Mouse (Mus musculus) CH12F3 (cell line): ENCODE results near the gene Hinfp.
"Not testable (repeated sequence)": the region's sequence is repeated elsewhere in the genome, so short reads cannot be mapped to it uniquely, and the experiment has no call there.

Experiments used
- in situ Hi-C: fragments of 300-500 bp; cut with MboI; formaldehyde crosslinking; loops from 2 replicates; pipeline ENCODE4 v1.14.3; 2020; ENCODE audit warnings: low sequenced_read_pairs

The Hinfp gene

DNA sequence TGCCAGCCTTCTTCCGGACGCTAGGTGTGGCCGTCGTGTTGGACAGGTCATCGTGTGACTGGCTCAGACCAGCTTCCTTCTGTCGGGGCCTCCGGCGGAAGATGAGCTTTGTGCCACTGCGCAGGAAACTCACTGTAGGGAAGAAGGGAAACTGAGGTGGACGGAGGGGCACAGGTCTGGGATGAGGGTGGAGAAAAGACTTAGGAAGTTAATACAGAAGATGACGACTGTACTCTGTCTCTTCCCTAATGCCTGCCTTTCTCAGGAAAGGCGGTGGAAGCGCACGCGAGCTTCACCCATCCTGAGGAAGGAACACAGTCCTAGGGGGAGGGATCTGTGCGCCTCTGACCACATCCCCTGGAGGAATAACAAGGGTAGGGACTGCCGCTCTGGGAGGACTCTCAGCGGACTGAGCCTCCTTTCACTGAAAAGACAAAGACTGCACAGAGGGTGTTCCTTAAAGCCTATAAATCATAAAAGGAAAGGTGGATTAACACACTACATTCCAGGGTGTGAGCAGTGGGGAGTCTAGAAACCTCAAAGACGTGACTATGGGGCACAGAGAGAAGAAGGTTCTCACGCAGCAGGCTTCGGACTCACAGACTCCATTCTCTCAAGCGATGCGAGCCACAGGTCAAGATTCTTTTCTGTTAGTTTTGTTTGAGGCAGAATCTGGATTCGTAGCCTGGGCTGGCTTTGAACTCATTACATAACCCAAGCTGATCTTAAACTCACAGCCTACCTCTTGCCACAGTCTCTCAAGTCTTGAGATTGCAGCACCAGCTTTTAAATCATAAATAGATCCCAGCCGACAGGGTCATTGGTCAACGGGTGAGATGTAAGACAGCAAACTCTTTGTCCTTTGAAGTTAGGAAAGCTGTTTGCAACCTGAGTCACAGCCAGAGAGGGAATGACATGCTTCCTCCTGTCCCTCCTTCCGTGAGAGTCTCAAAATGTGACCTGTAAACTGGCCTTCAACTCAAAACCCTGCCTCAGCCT lies 6.0 kb upstream of the Hinfp start:
- in situ Hi-C loops, result no loop called here

DNA sequence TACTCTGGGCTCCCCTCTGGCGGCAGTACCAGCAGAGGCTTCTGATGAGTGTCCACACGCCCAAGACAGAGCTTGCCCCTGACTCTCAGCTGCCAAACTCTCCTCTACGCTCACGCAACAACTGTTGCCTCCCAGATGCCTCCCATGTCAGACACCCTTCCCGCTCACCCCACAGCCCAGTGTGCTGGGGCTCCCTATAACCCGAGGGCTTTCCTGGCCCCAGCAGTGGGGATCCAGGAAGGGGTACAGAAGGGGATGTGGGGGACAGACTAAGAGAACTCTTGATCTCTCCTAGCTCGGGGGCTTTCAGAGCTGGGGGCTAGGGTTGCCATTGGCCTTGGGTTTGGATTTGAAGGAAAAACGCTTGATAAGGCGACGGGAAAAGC lies 5.3 kb upstream of the Hinfp start:
- in situ Hi-C loops, result no loop called here

DNA sequence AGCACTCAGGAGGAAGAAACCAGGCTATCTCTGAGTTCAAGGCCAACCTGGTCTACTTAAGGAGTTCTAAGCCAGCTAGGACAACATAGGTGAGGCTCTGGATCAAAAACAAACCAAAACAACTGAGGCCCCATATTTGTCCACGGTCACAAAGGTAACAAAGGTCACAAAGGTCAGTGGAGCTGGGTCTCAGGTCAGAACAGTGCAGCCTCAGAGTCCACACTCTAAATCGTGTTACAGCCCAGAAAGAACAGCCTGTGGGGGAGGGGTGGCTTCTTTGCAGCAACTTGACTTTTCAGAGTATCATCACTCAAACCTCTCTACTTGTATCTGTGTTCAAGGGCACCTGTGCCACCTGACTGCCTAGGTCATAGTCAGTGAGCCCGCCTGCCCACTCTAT lies 4.3 kb upstream of the Hinfp start:
- in situ Hi-C loops, result no loop called here

DNA sequence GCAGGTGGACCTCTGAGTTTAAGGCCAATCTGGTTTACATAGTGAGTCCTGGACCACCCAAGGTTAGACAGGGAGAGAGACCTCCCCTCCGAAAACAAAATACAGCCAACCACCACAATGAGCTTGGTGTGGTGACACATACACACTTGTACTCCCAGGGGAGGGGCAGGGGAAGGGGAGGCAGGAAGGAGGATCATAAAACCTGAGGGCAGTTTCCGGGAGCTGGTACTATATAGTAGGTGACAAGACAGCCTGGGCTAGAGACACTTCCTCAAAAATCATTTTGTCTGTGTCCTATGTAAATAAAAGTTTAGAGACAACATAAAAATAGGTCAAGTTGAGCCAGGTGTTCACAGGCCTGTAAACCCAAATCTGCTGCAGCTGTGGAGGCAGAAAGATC lies 1.8 kb upstream of the Hinfp start:
- in situ Hi-C loops, result no loop called here

DNA sequence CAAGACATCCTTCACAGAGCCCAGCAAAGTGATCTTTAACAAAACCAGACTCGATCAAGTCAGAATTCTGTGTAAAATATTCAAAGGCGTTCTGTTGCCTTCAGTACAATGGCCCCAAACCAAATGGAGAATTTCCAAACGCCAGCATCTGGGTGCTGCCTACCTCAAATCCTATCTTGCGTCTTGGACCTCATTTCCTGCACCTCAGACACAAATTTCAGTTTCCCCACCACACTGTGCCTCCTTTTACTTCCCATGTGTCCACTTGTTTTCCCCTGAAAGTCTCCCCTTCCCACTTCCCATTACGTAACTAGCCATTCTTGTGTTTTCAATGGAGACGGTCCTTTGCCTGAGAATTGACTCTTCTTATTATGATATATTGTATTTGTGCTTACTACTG lies 1.1 kb upstream of the Hinfp start:
- in situ Hi-C loops, result no loop called here

DNA sequence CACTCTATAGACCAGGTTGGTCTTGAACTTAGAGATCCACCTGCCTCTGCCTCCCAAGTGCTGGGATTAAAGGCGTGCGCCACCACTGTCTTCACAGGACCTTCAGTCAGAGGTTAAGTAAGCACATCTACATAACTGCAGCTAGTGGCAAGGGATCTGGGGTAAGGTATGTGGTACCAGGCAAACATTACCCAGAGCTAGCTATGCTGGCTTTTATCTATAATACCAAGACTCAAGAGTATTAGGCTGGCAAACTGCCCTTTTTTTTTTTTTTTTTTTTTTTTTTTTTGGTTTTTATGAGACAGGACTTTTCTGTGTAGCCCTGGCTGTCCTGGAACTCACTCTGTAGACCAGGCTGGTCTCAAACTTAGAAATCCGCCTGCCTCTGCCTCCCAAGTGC lies 5.5 kb downstream of the Hinfp start:
- in situ Hi-C loops, result not testable (repeated sequence)

DNA sequence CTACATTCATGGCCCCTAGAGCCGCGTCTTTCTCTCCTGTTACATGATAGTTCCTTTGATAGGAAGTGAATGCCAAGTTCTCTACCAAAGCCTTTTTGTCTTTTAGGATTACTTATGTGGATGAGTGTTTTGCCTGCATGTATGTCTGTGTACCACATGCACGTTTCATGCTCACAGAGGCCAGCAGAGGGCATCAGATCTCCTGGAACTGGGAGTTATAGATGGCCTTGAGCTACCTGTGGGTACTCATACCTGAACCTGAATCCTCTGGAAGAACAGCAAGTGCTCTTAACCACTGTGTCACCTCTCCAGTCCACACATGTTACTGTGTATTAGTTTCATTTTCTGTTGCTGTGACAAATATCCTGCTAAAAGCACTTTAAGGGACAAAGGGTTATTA lies 13.0 kb downstream of the Hinfp start:
- in situ Hi-C loops, result no loop called here

DNA sequence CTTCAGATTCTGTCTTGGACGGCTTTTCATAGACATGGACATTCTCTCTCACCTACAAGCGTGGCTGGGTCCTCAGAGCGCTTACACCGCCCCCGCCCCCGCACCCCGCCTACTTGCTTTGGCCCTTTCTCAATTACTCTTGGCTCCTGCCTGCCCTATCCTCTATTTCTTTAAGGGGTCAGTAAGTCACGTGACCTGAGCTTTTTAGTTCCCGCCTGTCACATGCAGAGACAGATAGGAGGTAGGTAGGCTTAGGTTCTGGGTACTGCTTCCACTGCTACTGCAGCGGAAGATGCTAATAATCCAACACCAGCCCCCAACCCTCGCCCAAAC lies 16.5 kb downstream of the Hinfp start:
- in situ Hi-C loops, result no loop called here

DNA sequence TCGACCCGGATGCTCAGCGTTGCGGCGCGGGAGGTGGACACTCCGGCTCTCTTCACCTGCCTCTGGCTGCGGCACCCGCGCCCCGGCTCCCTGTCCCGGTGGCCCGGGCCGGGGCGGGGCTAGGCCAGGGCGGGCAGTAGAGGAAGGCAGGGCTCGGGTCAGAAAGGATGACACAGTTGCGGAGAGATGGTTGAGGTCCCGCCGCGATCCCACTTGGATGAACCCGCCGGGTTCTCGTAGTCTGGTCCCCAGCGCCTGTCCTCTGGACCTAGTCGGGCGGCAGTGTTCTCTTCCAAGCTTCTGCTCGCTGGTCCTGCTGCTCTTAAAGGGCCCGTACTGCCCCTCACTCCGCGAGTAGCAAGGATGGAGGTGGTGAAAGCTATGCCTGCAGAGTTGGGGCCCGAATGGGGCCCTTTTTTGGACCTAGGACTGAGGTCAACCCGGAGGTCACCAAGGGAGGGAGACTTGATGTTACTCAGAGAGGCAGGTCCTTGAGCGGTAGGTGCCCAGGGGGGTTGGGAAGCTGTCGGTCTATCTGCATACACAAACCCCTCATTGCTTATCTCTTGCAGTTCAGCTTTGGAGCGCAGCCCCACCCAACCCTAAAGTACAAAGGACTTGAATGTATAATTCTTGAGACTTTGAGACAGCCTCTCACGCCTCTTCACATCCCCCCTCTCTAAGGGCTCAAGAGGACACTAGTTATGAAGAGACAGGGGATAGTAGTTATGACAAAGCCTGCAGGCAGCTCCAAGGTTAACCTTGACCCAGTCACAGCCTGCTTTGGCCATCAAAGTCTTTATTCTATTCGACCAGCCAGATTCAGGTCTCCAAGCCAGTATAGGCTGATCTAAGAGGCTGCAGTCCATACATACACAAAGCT lies 17.2 kb downstream of the Hinfp start, which contains the start of gene Abcg4:
Abcg4 (minus strand) TSS at position 540 of the 883 bp plus-strand sequence.
- in situ Hi-C loops, result no loop called here

DNA sequence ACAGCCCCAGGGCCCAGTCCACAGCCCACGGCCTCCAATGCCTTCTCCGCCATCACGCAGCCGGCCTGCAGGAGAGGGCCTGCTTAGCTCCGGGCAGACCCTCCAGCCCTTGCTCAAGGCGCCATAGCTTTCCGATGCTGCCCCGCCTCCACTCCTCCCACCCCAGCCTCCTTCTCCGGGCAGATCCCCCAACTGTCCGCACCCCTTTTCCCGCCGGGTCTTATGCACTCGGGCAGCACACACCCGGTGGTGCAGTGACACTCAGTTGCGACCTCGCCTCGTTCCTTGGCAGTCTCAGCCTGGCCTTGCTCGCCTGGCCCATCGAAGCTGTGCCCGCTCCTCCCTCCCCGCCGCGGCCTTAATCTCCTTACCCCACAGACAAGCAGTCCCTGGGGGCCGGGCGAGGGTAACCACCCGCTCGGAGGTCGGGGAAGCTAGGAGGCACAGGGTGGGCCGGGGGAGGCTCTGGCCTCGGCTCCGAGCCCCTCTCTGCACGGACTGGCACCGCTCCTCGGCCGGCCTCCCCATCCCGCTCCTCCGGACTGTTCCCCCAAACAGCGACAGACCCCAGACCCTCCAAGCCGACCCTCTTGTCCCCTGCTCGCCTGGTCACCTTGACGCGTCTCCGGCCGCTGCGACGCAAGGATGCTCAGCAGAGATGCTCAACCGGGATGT lies 17.9 kb downstream of the Hinfp start:
- in situ Hi-C loops, result no loop called here

DNA sequence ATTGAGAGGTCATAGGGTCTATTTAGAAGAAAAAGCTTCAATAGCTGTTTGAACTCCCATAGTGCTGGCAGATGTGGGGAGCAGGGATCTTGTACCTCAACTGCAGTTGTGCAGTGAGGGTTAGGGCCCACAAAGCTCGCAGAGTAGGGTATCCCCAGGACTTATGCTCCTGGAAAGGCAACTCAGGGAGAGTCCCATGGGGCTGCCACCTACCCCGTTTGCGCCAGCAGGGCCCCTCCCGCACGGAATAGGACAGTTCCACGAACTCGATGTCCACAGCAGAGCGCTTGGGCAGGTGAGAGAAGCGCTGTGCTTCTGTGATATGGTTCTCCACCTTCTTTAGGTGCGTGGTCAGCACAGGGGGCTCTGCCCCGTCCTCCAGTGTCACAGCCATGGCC lies 18.5 kb downstream of the Hinfp start:
- in situ Hi-C loops, result no loop called here

DNA sequence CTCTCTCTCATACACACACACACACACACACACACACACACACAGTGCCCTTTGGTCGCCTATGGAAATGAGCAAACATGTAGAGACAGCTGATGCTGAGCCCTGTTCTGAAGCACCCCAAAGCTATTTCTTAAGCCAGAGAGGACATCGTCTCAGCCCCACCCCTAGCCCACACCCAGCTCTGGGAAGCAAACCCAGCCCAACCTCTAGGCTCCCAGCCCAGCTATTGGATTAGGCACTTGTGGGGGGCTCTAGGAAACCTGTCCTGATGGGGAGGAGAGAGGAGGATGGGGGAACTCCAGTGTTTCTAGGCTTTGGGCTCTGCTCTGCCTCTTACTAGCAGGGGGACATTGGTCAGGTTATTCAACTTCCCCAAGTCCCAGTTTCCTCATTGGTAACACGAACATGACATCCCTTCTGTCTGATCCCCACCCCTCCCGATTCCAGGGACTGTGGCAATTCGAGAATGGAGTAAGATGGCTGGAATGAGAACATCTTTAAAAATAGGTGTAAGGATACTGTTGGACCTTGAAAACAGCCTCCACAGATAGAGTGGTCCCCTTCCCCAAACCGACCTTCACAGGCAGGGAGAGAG lies 19.1 kb downstream of the Hinfp start:
- in situ Hi-C loops, result no loop called here

DNA sequence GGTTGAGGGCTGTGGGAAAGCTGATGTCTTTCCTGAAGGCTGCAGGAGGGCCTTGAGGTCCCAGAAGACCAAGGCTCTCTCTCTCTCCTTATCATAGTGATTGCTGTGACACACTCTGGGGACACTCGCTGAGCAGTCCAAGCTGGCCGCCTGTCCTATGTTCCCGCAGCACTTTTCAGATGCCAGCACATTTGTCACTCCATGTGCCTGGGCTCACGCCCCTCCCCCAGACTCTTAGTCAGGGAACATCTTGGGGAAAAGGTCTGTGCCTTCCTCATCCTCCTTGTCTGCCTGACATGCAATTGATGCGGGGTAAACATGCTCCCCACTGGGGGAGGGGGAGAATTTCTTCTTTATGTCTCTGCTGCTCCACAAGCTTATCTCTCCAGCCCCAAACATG lies 22.3 kb downstream of the Hinfp start:
- in situ Hi-C loops, result no loop called here

DNA sequence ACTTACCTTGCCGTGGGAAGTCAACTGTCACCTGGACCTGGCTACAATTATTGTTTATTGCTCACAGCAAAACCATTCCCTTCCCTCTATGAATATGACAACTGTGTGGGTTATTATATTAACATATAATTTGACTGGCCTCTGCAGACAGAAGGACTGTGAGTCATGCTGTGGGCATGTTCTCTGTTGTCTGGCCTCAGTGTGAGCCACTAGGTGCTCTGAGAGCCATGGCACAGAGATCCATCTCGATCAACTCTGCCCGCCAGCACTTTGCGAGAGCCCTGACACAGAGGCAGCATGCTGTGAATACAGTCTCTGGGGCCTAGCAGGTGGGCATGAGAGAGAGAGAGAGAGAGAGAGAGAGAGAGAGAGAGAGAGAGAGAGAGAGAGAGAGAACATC lies 35.5 kb downstream of the Hinfp start:
- in situ Hi-C loops, result no loop called here

DNA sequence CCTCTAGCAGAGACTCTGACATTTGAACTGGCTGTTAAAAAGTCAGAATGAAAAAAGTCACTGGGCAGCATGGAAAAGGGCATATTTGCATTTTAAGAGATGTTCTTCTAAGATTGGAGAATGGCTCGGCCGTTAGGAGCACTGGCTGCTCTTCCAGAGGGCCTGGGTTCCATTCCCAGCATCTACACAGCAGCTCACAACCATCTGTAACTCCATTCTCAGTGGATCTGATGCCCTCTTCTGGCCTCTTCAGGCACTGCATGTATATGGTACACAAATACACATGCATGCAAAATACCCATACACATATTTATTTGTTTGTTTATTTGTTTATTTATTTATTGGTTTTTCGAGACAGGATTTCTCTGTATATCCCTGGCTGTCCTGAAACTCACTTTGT lies 36.4 kb downstream of the Hinfp start:
- in situ Hi-C loops, result no loop called here

DNA sequence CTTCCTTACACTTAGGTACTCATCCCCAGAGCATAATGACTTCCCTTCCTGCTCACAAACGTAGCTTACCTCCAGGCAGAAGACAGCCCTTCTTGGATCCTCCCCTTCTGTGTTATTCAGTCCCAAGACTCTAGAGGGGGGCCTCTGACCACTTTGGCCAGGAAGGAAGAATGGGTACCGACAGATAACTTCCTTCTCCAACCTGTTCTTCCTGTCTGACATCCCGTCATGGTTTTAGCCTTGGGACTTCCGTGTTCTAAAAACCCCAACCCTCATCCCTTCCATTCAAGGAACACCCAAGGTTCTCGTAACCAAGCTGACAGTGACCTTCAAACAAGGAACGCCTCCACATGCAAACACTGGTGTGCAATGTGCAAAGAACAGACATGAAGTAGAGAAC lies 37.0 kb downstream of the Hinfp start, which contains the start of gene Nlrx1:
Nlrx1 (minus strand) TSS at position 168 of the 400 bp plus-strand sequence.
- in situ Hi-C loops, result no loop called here

DNA sequence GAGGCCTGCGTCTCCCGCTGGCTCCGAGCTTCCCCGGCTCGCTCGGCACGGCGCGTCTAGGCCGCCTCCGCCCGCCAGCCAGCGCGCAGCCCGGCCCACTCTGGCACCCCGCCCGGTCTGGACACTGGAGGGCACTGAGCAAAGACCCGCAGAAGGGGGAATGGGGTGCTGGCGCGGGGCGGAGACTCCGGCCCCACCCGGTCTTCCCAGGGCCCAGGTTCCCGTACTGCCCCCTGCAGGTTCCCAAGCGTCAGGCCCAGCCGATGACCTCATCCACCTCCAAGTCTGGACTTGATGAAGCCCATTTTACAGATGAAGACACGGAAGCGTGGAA lies 37.5 kb downstream of the Hinfp start:
- in situ Hi-C loops, result no loop called here

DNA sequence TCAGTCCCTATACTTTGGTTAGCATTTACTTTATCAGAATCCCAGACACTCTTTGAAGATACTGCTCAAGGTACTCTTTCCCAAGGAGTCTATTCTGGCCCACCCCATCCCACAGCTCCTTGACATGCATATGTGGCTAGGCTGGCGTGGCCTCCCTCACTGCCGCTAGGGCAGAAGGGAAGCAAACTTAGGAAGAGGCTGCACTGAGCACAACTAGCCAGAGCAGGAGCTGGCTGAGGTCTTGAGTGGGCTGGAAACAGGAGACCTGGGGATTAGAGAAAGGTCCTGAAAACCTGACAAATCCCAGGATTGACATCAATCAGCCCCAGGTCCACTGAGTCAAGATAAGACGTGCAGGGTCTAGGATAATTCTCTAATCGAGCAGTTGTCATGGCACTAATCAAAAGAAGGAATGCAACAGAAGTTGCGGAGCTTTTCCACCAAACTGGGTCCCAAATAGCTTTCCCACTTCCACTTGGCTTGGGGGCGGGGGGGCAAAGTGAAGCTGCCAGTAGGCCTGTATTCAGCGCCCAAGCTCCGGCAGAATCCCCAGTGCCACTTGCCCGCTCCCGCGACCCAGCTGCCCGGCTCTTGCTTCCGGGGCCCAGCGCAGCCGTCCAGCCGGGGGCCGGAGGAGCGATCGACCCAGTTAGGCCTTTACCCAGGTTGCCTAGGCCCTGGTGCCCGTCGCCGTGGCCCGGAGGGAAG lies 38.0 kb downstream of the Hinfp start:
- in situ Hi-C loops, result no loop called here

DNA sequence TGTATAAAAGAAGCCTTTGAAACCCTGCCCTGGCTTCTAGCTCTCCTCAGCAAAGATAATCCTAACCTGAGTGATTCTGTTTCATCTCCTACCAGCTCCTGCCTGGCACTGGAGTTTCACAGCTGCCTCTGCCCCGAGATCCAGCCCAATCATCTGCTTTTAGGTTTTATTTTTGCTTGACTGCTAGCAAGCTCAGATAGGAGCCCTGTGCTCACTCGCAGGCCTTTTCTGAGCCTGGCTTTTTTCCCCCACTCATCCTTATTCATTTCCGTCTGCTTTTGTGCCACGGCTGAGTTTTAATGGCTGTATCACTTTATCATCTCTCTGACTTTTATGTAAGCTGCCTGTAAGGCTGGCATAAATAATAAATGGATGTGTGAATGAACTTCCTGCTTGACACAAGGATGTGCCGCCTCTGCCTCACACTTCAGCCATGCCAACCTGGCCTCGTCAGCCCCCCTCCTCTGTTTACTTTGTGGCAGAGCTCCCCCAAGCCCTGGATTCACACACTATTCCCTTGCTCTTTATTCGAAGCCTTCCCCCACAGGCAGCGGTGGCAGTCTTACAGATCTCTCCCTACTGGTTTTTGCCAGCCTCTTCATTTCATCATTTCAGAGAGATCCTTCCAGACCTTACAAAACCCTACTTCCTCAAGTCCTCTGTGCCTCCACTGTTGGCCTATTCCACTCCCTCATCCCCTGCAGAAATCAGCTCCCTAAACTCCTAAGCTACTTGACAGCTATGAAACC lies 38.8 kb downstream of the Hinfp start:
- in situ Hi-C loops, result no loop called here

DNA sequence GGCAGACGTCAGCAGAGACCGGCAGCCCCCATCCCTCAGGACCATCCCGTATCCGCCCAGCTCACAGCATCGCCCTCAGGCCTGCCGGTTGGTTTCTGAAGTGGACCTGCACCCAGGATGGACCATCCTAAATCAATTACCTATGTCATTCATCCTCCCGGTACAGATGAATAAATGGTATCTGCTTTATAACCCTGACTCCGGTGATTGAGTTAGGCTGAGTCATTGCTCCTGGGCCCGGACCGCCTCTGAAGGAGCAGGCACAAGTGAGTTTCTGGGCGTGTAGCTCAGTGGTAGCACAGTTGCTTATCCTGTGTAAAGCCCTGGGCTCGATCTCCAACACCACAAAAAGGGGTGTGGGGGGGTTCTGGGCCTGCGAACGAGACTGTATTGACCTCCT lies 44.1 kb downstream of the Hinfp start:
- in situ Hi-C loops, result no loop called here
